Mouse (Mus musculus) brain, embryonic 14.5 days (tissue): Measurements from ENCODE around the gene Sox15.

Experiments
- CTCF ChIP-seq: fragments of 200-500 bp; IDR thresholded peaks from 2 replicates; pipeline ENCODE4 v1.5.1; 2012; ENCODE audit warnings: inconsistent platforms, mild to moderate bottlenecking, moderate library complexity, borderline replicate concordance; ENCODE audit not compliant: insufficient read depth, insufficient read length; ENCODE audit errors: extremely low read depth
- POLR2A ChIP-seq: fragments of 200-500 bp; IDR thresholded peaks from 2 replicates; pipeline ENCODE4 v1.6.1; 2012; ENCODE audit warnings: mild to moderate bottlenecking, inconsistent platforms, borderline replicate concordance; ENCODE audit not compliant: poor library complexity, insufficient read depth, insufficient read length, severe bottlenecking; ENCODE audit errors: extremely low read depth

DNA sequence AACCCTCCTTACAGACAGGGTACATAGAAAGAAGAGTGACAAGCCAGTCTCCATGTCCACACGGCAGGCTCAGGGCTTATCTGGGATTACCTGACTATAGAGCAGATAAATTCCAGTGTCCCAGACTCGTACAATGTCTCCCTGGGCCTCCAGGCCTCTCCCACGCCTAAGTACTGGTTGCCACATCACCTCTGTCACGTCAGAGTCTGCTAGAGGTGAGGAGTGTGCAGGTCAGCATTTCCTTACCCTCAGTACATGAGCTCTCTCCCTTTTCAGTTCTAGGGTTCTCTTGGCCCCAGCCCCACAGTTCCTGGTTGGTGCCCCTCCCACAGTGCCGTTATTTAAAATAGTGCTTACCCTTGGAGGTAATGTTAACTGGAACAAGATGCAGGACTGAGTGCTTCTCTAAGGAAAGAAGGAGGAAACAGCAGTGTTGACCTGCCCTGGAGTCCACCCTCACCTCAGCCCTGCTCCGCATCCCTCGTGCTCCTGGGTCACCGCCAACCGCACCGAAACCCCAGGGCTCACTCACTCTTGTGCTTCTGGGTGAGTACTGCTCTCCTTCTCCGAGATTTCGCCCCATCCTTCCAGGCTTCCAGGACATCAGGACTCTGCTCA lies 29.1 kb downstream of the Sox15 start:
- no peak for TF ChIP-seq CTCF
- TF ChIP-seq POLR2A: no peak
